Mouse (Mus musculus) forebrain, embryonic 11.5 days (tissue): ENCODE data around the gene Eif4g1. TPM values are rescaled to one million over a fixed set of nuclear protein-coding genes. Genes with fewer than 3 reads are reported as not detected.
"Not testable (repeated sequence)": the region's sequence is repeated elsewhere in the genome, so short reads cannot be mapped to it uniquely, and the experiment has no call there.

Experiments used
- ATAC-seq: fragments of 200-750 bp; cut with Nextera tagmentation; replicated peaks from 2 replicates; pipeline ENCODE4 v1.8.0; 2017; ENCODE audit warnings: moderate TSS enrichment; ENCODE audit not compliant: low FRiP score
- DNase-seq: peaks from one replicate; pipeline ENCODE4 v3.0.0-alpha.2; 2017; ENCODE audit warnings: low spot score
- H3K27ac ChIP-seq: fragments of 300-500 bp; sonication (generic); 2 replicates; pipeline ENCODE4 v1.5.1; 2014; ENCODE audit warnings: low read depth, low read length
- H3K27me3 ChIP-seq: fragments of 300-500 bp; sonication (generic); 2 replicates; pipeline ENCODE4 v1.6.1; 2014; ENCODE audit warnings: mild to moderate bottlenecking, low read length, mixed read lengths; ENCODE audit not compliant: control insufficient read depth, insufficient read depth
- H3K36me3 ChIP-seq: fragments of 300-500 bp; sonication (generic); 2 replicates; pipeline ENCODE4 v1.6.1; 2014; ENCODE audit warnings: mild to moderate bottlenecking, low read length, moderate library complexity, mixed read lengths; ENCODE audit not compliant: control insufficient read depth, insufficient read depth
- H3K4me1 ChIP-seq: fragments of 300-500 bp; sonication (generic); replicated peaks from 2 replicates; pipeline ENCODE4 v1.6.1; 2014; ENCODE audit warnings: low read length, mixed read lengths; ENCODE audit not compliant: control insufficient read depth, insufficient read depth
- H3K4me2 ChIP-seq: fragments of 300-500 bp; sonication (generic); 2 replicates; pipeline ENCODE4 v1.6.1; 2014; ENCODE audit warnings: low read depth, mild to moderate bottlenecking, low read length, moderate library complexity, mixed read lengths; ENCODE audit not compliant: severe bottlenecking
- H3K4me3 ChIP-seq: fragments of 300-500 bp; sonication (generic); 2 replicates; pipeline ENCODE4 v1.5.1; 2014; ENCODE audit warnings: low read depth, low read length
- H3K9ac ChIP-seq: fragments of 300-500 bp; sonication (generic); 2 replicates; pipeline ENCODE4 v1.6.1; 2014; ENCODE audit warnings: low read length
- H3K9me3 ChIP-seq: fragments of 300-500 bp; sonication (generic); 2 replicates; pipeline ENCODE4 v1.6.1; 2016; ENCODE audit warnings: low read length, mixed read lengths; ENCODE audit not compliant: control insufficient read depth
- WGBS: fragments of 180-500 bp; shearing (Covaris S2); extraction: QIAGEN DNeasy Blood & Tissue Kit; methylation state at CpG from one replicate; pipeline ENCODE4 v1.1.7; 2014; 5-methylcytosine and 5-hydroxymethylcytosine counted together
- polyA plus RNA-seq: library from polyadenylated mRNA; unstranded; fragments of >200 nt; fragmentation: Nextera tagmentation; extraction: Ambion mirVana; gene quantifications from 2 replicates; pipeline ENCODE4 v1.2.1, GENCODE M21; 2014

Gene Eif4g1
- polyA plus RNA-seq, result 186 and 187 TPM in 2 replicates

GRCm38 (mm10) chr16:20668013-20668412 is at the start of gene Eif4g1:
TSS of gene Eif4g1 (plus strand) at chr16:20668313.
- H3K4me1 ChIP-seq, H3K27ac ChIP-seq, H3K9me3 ChIP-seq, H3K27me3 ChIP-seq, ATAC-seq, H3K4me3 ChIP-seq, DNase-seq, H3K36me3 ChIP-seq, H3K4me2 ChIP-seq, H3K9ac ChIP-seq: not testable (repeated sequence)
- WGBS, result 86% methylated on average over 3 of the region's 6 CpGs

GRCm38 (mm10) chr16:20619541-20620398 is 48.3 kb upstream of the Eif4g1 start:
- H3K4me3 ChIP-seq, result peak overlapping the region; percentile 76
- H3K9me3 ChIP-seq, result no peaks in the 10 kb centered on the region
- H3K27me3 ChIP-seq, result peaks cover 6% of the 10 kb centered on the region; the same call in 1 of the 2 replicates
- DNase-seq (peak; percentile 78), ATAC-seq (peak; percentile 18)
- peaks cover 7% of the 10 kb centered on the region for H3K4me1 ChIP-seq
- H3K4me2 ChIP-seq, result peak overlapping the region; percentile 94
- no peaks in the 10 kb centered on the region for H3K36me3 ChIP-seq
- peak overlapping the region; percentile 91 for H3K9ac ChIP-seq
- H3K27ac ChIP-seq, result no peak overlapping the region
- WGBS, result 2% methylated on average over 63 of the region's 83 CpGs

DNA sequence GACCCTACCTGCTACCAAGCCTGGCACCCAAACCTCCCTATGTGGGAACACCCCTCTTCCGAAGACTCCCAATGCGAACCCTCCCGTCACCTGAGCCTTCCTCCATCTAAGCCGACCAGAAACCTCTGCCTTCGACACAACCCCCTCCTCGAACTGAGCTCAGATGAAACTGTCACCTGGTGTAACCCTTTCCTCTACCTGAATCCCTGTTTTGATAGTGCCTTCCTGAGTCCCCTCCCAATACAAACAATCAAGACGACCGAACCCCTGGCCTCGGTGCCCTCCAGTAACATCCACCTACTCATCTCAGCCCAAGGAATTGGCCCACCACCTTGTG is 47.7 kb upstream of the Eif4g1 start:
- Histone ChIP-seq H3K27ac (peak overlapping the region; percentile 87; the same call in 1 of the 2 replicates), H3K4me3 (peak overlapping the region; percentile 76), H3K9me3 (no peaks in the 10 kb centered on the region), H3K4me2 (peak overlapping the region; percentile 94), H3K36me3 (no peaks in the 10 kb centered on the region), H3K27me3 (peaks cover 6% of the 10 kb centered on the region; the same call in 1 of the 2 replicates), H3K4me1 (peaks cover 7% of the 10 kb centered on the region), H3K9ac (peak overlapping the region; percentile 91)
- under 1% methylated on average over 9 of the region's 9 CpGs for WGBS
- DNase-seq (no peak), ATAC-seq (0 out of 2 replicates have a peak, but pooled peaks have one; percentile 0)

DNA sequence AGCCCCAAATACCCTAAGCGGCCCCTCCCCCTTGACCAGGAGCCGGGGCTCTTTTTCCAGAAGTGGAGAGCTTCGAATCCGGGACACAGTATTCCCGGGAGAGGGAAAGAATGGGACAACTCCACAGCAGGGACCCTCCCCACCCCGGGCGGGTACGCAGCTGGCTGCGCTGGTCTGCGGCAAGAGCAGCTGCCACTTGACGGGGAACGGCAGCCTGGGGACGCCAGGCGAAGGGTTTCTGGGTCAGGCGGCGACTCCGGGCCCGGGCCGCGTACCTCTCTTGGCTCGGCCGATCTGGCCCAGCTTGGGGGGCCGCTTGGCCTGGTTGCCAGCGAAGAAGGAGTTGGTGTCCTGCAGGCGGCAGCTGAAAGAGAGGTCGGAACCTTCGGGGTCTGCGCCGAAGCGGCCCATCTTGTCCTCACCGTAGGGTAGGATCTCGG is 47.3 kb upstream of the Eif4g1 start:
- H3K36me3 ChIP-seq, result no peaks in the 10 kb centered on the region
- H3K9me3 ChIP-seq, result no peaks in the 10 kb centered on the region
- DNase-seq (no peak), ATAC-seq (peak; percentile 36)
- peak overlapping the region; percentile 91 for H3K9ac ChIP-seq
- H3K4me1 ChIP-seq, result peaks cover 7% of the 10 kb centered on the region
- WGBS, result under 1% methylated on average over 32 of the region's 32 CpGs
- peaks cover 6% of the 10 kb centered on the region; the same call in 1 of the 2 replicates for H3K27me3 ChIP-seq
- H3K27ac ChIP-seq, result peak overlapping the region; percentile 87
- peak overlapping the region; percentile 76 for H3K4me3 ChIP-seq
- H3K4me2 ChIP-seq, result peak overlapping the region; percentile 94

GRCm38 (mm10) chr16:20621191-20621990 is 46.7 kb upstream of the Eif4g1 start, which contains the start of gene Camk2n2:
TSS of gene Camk2n2 (minus strand) at chr16:20621287.
- under 1% methylated on average over 82 of the region's 92 CpGs for WGBS
- H3K4me3 ChIP-seq, result peak within 1 kb of the TSS; percentile 76
- DNase-seq, result peak; percentile 84
- H3K27me3 ChIP-seq, result peaks cover 6% of the 10 kb centered on the region; the same call in 1 of the 2 replicates
- H3K9ac ChIP-seq, result peak within 1 kb of the TSS; percentile 91
- peak within 1 kb of the TSS; percentile 87 for H3K27ac ChIP-seq
- H3K36me3 ChIP-seq, result no peaks in the 10 kb centered on the region
- peak within 1 kb of the TSS; percentile 94 for H3K4me2 ChIP-seq
- ATAC-seq, result peak; percentile 72
- no peaks in the 10 kb centered on the region for H3K9me3 ChIP-seq
- peaks cover 7% of the 10 kb centered on the region for H3K4me1 ChIP-seq

- Histone ChIP-seq H3K27me3 (peaks cover 6% of the 10 kb centered on the region; the same call in 1 of the 2 replicates), H3K4me3 (peak overlapping the region; percentile 76), H3K9me3 (no peaks in the 10 kb centered on the region), H3K36me3 (no peaks in the 10 kb centered on the region), H3K4me1 (peaks cover 7% of the 10 kb centered on the region), H3K9ac (peak overlapping the region; percentile 91), H3K27ac (peak overlapping the region; percentile 87), H3K4me2 (peak overlapping the region; percentile 94)
- ATAC-seq (peak; percentile 68), DNase-seq (peak; percentile 89)
- under 1% methylated on average over 37 of the region's 37 CpGs for WGBS
These were observed 46.0 kb upstream of the Eif4g1 start for GRCm38 (mm10) chr16:20621991-20622685.

GRCm38 (mm10) chr16:20623211-20623610 is 44.9 kb upstream of the Eif4g1 start:
- Histone ChIP-seq H3K4me2 (no peak overlapping the region), H3K4me3 (no peak overlapping the region), H3K27me3 (peaks cover 6% of the 10 kb centered on the region; the same call in 1 of the 2 replicates), H3K27ac (no peak overlapping the region), H3K9me3 (no peaks in the 10 kb centered on the region), H3K36me3 (no peaks in the 10 kb centered on the region), H3K9ac (no peak overlapping the region), H3K4me1 (peaks cover 7% of the 10 kb centered on the region)
- WGBS, result 42% methylated on average over 2 of the region's 2 CpGs
- DNase-seq (no peak), ATAC-seq (no peak)
